Mouse (Mus musculus) large intestine, adult 2 months (tissue): ENCODE measurements around the gene Zfp316. TPM values are rescaled to one million over a fixed set of nuclear protein-coding genes. Genes with fewer than 3 reads are reported as not detected.

Experiments used
- DNase-seq: peaks from one replicate; pipeline ENCODE4 v3.0.0-alpha.2; 2012; ENCODE audit warnings: low read depth, low spot score
- WGBS: fragments of 180-500 bp; shearing (Covaris S2); methylation state at CpG from one replicate; pipeline ENCODE4 v1.1.7; 2018; 5-methylcytosine and 5-hydroxymethylcytosine counted together
- polyA plus RNA-seq: library from polyadenylated mRNA; depleted of rRNA; stranded (reverse); fragments of >200 nt; gene quantifications from 2 replicates; pipeline ENCODE4 v1.2.3, GENCODE M21; 2012

Zfp316 gene
- polyA plus RNA-seq, 1 experiment: 1.3 TPM

DNA sequence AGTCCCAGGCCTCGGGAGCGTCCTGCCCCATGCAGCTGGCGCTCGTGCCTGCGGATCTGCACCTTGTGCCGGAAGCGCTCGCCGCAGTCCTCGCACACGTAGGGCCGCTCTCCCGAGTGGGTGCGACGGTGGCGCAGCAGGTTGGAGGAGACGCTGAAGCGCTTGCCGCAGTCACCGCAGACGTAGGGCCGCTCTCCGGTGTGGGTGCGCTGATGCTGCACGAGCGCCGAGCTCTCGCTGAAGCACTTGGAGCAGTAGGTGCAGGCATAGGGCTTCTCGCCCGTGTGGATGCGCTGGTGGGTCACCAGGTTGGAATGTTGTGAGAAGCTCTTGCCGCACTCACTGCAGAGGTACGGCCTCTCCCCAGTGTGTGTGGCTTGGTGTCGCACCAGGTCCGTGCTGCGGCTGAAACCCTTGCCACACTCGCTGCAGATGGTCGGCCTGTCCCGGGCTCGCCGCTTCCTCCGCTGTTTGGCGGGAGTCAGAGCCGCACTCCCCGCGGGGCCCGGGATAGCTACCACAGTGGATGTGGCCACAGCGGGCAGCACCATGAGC, 18.0 kb upstream of the Zfp316 start:
- DNase-seq: no peak
- WGBS: 10% methylated on average over 48 of the region's 48 CpGs

DNA sequence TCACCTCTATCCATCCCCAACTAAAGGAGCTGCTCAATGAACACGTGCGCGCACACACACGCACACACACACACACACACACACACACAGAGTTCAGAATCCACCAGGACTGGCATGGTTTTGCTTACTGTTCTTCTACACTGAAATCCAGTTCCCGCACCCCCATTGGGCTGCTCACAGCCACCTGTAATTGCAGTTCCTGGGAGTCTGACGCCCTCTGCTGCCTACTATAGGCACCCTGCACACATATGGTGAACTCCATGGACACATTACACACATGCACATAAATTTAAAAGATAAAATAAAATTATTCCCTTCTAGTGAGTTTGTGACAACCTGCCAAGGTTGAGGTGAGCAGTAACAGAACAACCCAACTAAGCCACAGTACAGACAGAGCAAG, 14.9 kb upstream of the Zfp316 start:
- WGBS: 56% methylated on average over 6 of the region's 6 CpGs
- DNase-seq: no peak

DNA sequence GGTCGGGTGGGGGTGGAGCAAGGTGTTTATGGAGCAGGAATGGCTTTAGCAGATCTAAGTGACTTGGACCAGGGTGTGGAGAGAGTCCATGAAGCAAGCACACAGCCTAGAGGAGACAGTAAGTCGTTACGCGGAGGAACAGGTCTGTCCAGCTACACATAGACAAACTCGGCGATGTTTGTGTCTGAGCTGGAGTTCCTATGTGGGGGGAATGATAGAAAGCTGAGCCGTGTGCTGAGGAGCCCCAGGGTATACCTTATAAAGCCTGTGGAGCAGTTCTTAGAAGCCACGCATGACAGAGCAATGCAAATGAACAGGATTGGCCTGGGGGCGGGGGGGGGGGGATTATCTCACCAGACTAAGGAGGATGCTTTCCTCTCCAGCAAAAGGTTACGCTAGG, 9.4 kb upstream of the Zfp316 start:
- no peak for DNase-seq
- 31% methylated on average over 10 of the region's 10 CpGs for WGBS

DNA sequence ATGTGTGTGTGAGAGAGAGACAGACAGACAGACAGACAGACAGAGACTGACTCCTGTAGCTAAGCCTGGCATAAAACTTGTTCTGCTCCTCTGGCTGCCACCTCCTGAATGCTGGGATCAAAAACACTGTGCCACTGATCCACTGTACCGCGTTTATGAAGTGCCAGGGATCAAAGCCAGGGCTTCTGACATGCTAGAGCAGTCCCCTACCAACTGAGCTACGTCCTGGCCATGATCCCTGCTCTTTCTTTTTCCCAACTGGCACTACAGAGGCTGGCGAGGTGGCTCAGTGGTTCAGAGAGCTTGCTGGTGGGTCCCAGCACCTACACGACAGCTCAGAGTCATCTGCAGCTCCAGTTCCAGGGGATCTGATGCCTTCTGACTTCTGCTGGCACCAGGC, 5.9 kb upstream of the Zfp316 start:
- WGBS: 63% methylated on average over 5 of the region's 5 CpGs
- DNase-seq: no peak

DNA sequence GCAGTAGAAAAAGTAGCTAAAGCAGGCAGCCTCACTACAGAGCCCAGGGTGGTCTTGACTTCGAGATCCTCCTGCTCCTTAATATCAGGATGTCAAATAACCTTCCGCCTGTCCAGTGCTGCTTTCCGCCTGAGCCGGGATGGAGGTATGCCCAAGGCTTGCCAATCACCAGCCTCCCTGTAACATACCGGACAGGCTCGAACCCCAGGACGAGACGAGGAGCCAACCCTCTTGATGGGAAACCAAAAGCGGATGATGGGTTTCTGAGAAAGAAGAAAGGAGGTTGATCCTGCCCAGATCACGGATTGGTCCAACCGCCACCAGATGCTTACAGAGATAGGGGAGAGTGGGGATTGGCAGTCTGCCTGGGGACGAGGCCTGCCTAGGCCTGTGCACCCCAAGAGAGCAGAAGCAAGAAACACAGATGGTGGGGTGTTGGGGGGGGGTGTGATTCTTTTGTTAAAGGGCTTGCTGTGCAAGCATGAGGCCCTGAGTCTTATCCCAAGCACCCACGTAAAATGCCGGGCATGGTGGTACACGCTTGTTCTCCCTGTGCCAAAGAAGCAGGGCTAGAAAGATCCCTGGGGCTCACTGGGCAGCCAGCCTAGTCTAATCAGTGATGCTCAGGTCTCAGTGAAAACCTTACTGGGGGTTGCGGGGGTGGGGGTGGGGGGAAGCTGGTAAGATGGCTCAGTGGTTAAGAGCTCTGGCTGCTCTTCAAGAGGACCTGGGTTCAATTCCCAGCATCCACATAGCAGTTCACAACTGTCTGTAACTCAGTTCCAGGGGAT, 2.9 kb upstream of the Zfp316 start:
- DNase-seq: no peak
- 93% methylated on average over 16 of the region's 16 CpGs for WGBS

DNA sequence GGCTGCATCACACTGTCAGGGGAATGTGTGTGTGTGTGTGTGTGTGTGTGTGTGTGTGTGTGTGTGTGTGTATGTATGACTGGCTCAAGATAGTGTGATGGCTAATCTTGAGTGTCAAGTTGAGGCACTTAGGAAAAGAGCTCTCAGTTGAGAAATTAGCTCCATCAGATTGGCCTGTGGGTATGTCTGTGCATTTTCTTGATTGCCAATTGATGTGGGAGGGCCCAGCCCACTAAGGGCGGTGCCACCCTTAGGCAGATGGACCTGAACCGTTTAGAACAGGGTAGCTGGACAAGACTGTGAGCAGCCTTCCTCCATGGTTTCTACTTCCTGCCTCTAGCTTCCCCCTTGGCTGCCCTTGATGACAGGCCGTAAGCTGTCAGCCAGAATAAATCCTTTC, 2.3 kb upstream of the Zfp316 start:
- DNase-seq: no peak
- 66% methylated on average over 3 of the region's 3 CpGs for WGBS

DNA sequence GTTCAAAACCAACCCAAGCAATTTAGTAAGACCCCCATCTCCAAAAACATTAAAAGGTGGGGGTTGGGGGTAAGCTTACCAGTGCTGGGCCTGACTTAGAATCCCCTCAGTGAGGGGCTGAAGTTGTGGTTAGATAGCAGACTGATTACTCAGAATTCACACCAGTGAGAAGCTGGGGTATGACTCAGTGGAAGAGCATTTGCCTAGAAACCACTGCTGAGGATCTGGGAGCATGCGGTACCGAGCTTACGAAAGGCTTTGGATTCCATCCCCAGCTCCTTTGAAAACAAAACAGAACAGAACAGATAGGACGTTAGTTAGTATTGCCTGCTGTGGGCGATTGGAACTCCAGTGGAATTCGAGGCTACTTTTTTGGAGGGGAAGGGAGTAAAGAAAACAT, 1.8 kb upstream of the Zfp316 start:
- 74% methylated on average over 6 of the region's 6 CpGs for WGBS

DNA sequence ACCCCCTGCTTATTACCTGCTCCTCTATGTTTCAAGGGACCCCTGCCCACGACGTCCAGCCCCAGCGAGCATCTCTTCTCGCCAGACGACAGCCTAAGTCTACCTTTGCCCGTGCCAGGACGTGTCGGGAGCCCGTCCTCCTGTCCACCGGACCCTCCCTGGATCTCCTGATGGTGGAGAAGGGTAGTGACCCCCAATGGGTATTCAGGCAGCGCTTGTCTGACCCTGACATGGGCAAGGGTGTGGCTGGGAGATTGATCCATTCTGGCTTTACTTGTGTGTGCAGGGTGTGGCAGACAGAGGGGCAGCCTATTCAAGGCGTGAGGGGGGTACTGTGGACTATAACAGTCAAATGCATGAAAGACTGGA, 313 bp upstream of the Zfp316 start:
- 2% methylated on average over 12 of the region's 12 CpGs for WGBS
- no peak for DNase-seq

More for the DNA sequence above, 1.8 kb upstream of the Zfp316 start:
- no peak for DNase-seq

DNA sequence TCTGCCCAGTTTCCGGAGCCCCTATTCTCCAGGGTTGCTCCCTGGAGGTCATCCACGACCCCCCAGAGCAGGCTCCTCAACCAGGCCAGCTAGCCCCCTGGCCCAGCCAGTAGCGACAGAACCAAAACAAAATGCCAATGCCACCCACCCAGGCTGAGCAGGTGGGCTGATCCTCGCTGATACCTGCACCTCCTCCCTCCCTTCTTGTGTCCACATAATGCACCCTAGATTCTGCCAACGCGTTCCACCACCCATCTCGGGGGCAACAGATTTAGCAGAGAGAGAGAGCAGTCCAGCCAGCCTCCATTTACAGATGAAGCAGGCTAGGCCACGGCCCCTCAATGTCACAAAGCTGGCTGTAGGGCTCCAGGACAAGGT, 848 bp downstream of the Zfp316 start:
- no peak for DNase-seq
- 31% methylated on average over 8 of the region's 8 CpGs for WGBS

DNA sequence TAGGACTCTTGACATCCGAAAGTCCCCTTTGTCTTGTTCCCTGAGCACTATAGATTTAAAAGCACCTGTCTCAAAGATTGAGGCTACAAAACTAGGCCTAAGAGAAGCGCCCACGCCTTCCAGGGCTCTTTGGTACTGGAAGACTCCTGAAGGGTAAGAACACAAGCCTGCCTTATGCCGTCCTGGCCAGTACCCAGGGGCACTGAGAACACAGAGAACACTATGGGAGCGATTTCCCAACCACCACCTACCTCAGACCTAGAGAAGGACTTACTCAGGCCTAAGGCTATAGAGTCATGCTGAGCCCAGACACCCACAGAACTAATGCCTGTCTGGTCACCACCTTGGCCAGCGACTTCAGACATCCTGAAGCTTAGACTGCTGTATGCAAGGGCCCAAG, 3.0 kb downstream of the Zfp316 start:
- no peak for DNase-seq
- WGBS: 87% methylated on average over 6 of the region's 6 CpGs

DNA sequence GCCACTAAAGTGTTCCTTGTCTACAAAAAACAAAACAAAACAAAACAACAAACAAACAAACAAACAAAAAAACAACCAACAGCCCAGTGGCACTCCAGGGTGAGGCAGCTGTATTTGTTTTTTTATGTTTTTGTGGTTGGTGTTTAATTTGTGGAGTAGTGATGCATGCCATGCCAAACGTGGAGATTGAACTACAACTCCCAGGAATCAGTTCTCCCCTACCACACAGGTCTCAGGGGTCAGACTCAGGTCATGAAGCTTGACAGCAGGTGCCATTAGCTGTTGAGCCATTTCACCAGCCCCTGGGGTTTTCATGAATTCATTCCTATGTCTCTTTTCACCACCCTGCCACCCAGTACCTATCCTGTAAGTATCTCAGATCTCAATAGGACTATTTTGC, 4.4 kb downstream of the Zfp316 start:
- WGBS: 46% methylated on average over 1 of the region's 1 CpGs
- DNase-seq: no peak

DNA sequence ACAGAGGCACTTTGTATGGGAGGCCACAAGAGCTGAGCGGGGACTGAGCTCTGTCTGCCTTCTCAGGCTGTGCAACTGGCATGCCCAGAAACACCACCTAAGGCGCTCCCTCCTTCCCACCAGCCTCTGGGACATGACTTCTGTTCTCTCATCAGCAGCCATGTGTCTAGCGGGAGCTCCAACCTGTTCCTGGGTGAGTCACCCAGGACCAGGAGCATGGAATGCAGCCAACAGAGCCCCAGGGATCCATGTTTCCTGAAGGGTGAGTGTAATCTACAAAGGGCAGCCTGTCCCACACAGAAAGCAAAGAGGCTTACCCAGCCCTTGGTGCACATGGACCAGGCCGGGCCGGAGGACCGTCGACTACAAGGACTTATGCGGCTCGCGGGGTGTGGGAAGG, 5.1 kb downstream of the Zfp316 start:
- 89% methylated on average over 10 of the region's 10 CpGs for WGBS

DNA sequence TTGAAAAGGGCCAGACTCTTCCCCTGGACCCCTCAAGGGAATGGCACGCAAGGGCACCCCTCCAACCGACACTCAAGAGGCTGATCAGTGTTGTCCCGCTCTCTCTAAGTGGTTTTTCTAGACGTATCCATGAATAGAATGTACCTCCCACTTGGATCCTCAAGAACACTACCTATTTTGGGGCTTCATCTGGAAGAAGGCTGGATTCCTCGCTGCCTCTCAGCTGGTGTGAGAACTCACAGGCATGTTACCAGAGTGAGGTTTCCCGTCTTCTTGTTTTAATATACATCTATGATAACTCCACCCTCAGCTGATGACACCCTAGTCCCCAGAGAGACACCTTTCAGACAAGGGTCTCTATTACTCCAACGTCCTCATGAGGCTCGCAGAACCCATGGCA, 8.2 kb downstream of the Zfp316 start:
- DNase-seq: no peak
- WGBS: 94% methylated on average over 8 of the region's 8 CpGs

More for the DNA sequence above, 5.1 kb downstream of the Zfp316 start:
- no peak for DNase-seq

DNA sequence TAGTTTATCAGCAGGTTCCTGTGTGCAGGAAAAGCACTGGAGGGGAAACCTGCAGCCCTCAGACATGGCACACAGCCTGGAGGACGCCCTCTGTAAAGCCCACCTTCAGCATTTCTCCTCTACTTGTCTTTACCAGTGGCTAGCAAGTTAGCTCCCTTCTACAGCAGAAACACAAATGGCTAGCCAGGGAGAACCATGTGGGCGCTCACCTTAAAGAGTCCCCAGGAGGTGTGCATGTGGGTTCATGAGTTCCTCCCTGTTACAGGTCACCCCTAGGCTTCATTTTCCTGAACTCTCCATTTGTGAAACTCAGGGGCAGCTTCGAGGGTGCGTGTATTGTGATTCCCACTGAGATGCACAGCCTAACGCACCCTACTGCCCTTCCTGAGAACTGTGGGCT, 14.0 kb downstream of the Zfp316 start:
- DNase-seq: no peak
- WGBS: 95% methylated on average over 5 of the region's 5 CpGs

DNA sequence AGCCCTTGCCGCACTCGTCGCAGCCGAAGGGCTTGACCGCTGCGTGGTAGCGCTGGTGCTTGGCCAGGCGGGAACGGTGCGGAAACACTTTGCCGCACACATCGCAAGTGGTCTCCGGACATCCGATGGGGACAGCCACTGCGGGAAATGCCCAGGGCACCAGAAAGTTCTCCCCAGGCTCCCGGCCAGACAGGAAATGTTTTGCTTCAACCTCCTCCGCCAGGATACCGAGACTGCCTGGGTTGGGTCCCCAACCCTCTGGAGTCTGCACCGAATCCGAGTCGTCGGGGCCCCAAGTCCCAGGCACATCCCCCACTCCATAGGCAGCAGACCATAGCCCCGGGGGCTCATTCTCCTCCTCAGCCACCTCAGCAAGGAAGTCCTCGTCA, 14.7 kb downstream of the Zfp316 start:
- DNase-seq: no peak
- WGBS: 78% methylated on average over 24 of the region's 24 CpGs

DNA sequence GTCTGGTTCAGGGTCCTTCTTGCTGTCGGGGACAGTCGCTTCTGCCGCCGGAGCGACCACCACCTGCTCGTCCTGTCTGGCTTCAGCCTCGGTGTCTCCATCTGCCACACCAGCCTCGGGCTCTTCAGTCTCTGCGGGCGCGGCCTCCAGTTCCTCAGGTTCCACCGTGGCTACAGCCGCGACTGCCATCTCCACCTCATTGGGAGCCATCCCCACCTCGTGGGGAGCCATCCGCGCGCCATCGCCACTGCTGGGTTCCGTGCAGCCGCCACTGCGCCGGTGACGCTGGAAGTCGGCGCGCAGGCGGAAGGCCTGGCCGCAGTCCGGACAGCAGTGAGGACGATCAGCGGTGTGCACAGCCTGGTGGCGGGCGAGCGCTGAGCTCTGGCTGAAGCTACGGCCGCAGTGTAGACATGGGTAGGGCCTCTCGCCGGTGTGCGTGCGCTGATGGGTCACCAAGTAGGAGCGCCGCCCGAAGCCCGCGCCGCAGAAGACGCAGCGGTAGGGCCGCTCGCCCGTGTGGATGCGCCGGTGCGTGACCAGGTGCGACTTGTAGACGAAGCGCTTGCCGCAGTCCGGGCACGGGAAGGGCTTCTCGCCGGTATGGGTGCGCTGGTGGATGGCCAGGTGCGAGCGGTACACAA, 15.2 kb downstream of the Zfp316 start:
- 82% methylated on average over 66 of the region's 66 CpGs for WGBS
- DNase-seq: no peak

DNA sequence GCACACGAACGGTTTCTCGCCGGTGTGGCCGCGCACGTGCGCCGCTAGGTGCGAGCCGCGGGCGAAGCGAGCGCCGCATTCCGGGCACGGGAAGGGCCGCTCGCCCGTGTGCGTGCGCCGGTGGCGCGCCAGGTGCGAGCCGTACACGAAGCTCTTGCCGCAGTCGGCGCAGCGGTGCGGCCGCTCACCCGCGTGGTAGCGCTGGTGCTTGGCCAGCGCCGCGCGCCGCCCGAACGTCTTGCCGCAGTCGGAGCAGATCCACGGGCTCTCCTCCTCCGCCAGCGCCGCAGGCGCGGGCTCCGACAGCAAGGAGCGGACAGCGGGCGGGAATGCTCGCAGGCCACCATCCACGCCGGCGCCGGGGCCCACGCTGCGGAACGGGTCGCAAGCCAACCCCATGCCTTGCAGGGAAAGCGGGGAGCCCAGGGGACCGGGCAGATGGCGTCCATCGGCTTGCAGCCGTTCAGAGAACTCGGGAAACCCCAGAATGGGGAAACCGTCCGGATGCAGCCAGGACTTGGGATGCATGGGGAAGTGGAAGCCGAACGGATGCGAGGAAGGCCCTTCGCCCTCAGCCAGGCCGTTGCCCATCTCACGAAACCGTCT, 15.8 kb downstream of the Zfp316 start:
- 61% methylated on average over 81 of the region's 81 CpGs for WGBS

DNA sequence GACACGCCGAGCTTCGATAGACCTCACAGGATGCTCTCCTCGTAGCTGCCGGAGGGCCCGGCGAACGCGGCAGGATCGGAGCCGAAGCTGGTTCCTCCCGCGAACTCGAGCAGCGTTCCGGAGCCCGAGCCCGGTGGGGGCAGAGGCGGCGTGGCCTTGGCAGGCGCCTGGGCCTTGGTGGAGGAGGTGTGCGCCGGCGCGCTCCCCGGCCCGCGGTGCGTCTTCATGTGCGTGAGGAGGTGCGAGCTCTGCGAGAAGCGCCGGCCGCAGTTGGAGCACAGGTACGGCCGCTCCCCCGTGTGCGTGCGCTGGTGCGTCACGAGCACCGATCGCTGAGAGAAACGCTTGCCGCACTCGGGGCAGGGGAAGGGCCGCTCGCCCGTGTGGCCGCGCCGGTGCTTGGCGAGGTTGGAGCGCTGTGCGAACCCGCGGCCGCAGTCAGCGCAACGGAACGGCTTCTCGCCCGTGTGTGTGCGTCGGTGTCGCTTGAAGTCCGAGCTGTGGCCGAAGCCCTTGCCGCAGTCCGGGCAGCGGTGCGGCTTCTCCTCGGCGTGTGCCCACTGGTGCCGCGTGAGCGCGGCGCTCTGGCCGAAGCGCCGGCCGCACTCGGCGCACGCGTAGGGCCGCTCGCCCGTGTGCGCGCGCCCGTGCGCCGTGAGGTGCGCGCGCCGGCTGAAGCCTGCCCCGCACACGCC, 16.5 kb downstream of the Zfp316 start:
- 55% methylated on average over 103 of the region's 103 CpGs for WGBS
- DNase-seq: no peak

More for the DNA sequence above, 15.8 kb downstream of the Zfp316 start:
- no peak for DNase-seq

DNA sequence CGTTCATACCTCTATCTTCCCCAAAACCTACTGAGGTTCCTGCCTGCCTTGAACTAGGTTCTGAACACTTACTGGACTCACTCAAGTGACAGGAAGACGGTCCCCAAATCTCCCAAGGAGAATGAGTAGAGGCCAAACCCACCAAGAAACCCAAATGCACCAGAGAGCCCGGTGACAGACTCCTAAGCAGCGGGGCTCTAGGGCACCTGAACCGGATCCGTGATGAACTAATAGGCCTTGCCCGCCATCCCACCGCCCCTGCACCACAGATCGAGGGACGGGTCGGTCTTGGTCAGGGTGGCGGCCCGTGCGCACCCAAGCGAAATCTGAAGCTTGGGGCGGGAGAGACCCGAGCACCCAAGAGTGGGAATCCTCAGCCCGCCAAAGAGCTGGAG, 17.0 kb downstream of the Zfp316 start:
- no peak for DNase-seq
- 83% methylated on average over 18 of the region's 18 CpGs for WGBS

DNA sequence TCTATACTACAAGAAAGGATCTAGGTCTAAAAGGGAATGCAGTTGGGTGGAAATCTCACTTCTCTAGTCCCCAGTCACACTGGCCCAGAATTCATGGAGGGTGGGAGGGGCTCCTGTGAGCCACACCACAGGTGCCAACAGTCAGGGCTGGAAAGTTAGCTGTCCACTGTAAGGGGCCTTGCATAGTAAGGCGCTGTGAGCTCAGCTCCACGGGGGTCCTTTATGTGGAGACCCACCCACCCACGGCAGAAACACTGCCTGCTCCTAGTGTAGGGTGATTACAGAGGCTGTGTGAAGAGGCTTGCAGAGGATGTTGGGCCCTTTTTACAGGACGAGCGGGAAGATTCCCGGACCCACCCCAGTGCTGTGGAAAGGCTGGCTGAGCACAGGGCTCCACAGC, 17.8 kb downstream of the Zfp316 start:
- WGBS: 88% methylated on average over 6 of the region's 6 CpGs
- DNase-seq: no peak
